Mouse (Mus musculus): ENCODE data around the gene Sigmar1. TPM values are rescaled to one million over a fixed set of nuclear protein-coding genes. Genes with fewer than 3 reads are reported as not detected.

The Sigmar1 gene
- polyA plus RNA-seq, 1 experiment from 2014 or later, result 70.8 TPM

DNA sequence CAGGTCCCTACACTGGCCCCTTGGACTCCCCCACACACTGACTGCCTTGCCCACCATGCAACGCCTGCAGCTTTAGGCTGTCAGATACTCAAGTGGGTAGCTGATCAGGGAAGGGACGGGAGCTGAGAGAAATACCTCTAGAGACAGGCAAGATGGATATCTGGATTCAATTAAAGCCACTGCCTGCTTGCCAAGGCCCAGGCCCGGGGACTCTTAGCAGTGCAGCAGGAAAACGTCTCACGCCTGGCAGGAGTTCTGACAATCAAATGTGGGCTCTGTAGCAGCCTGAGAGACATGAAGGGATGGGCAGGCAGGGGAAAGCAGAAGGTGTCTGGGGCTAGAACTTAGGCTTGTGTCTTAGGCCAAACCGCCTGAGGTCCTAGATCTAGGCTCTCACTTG is 39.1 kb downstream of the Sigmar1 start:
- ATAC-seq (ENCODE audit: low FRiP score) (no peak), DNase-seq (ENCODE audit: low spot score, missing footprints) (peak; percentile 77)
- Histone ChIP-seq H3K4me2 (no peak overlapping the region), H3K9ac (ENCODE audit: low read length) (no peak overlapping the region), H3K4me3 (ENCODE audit: low read depth, low read length) (no peak overlapping the region), H3K27me3 (ENCODE audit: control insufficient read depth, insufficient read depth, low read length) (no peaks in the 10 kb centered on the region), H3K9me3 (ENCODE audit: control insufficient read depth, low read length) (no peaks in the 10 kb centered on the region), H3K4me1 (ENCODE audit: control insufficient read depth, insufficient read depth, low read length) (peaks cover 19% of the 10 kb centered on the region), H3K27ac (ENCODE audit: low read depth, low read length) (no peak overlapping the region), H3K36me3 (ENCODE audit: control insufficient read depth, insufficient read depth, low read length) (peaks cover 11% of the 10 kb centered on the region; the same call in 1 of the 2 replicates)
- 75% methylated on average over 6 of the region's 6 CpGs for WGBS

DNA sequence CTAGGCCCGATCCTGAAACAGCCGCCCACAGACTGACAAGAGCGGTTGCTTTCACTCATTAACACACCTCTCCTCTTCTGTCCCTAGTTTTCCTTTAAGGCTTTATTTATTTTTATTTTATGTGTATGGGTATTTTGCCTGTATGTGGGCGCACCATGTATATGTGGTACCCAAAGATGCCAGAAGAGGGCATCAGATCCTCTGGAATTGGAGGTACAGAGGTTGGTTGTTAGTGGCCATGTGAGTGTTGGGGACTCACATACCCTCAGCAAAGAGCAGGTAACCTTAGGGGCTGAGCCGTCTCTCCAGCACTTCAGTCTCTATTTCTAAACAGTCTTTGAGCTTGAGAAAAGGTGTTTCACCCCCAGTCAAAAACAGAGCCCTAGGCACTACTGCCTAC is 40.4 kb downstream of the Sigmar1 start:
- Histone ChIP-seq H3K27me3 (ENCODE audit: control insufficient read depth, insufficient read depth, low read length) (no peaks in the 10 kb centered on the region), H3K9ac (ENCODE audit: low read length) (no peak overlapping the region), H3K4me3 (ENCODE audit: low read depth, low read length) (no peak overlapping the region), H3K9me3 (ENCODE audit: control insufficient read depth, low read length) (no peaks in the 10 kb centered on the region), H3K36me3 (ENCODE audit: control insufficient read depth, insufficient read depth, low read length) (peaks cover 11% of the 10 kb centered on the region; the same call in 1 of the 2 replicates), H3K27ac (ENCODE audit: low read depth, low read length) (no peak overlapping the region), H3K4me2 (no peak overlapping the region), H3K4me1 (ENCODE audit: control insufficient read depth, insufficient read depth, low read length) (peaks cover 22% of the 10 kb centered on the region)
- WGBS, result 88% methylated on average over 5 of the region's 5 CpGs
- no peak for ATAC-seq (ENCODE audit: low FRiP score)
- DNase-seq (ENCODE audit: low spot score, missing footprints), result peak; percentile 85

GRCm38 (mm10) chr4:41715082-41715481 is 40.9 kb downstream of the Sigmar1 start:
- WGBS, result 81% methylated on average over 8 of the region's 8 CpGs
- H3K36me3 ChIP-seq (ENCODE audit: control insufficient read depth, insufficient read depth, low read length), result peaks cover 11% of the 10 kb centered on the region; the same call in 1 of the 2 replicates
- no peaks in the 10 kb centered on the region for H3K9me3 ChIP-seq (ENCODE audit: control insufficient read depth, low read length)

GRCm38 (mm10) chr4:41714276-41714675 is 41.7 kb downstream of the Sigmar1 start:
- peak overlapping the region; percentile 85 for H3K4me2 ChIP-seq
- ATAC-seq (ENCODE audit: low FRiP score) (no peak), DNase-seq (ENCODE audit: low spot score, missing footprints) (peak; percentile 94)
- 12% methylated on average over 8 of the region's 8 CpGs for WGBS
- no peak overlapping the region; the same call in 1 of the 2 replicates for H3K4me3 ChIP-seq (ENCODE audit: low read depth, low read length)
- no peaks in the 10 kb centered on the region for H3K9me3 ChIP-seq (ENCODE audit: control insufficient read depth, low read length)
- peaks cover 22% of the 10 kb centered on the region for H3K4me1 ChIP-seq (ENCODE audit: control insufficient read depth, insufficient read depth, low read length)
- H3K9ac ChIP-seq (ENCODE audit: low read length), result no peak overlapping the region
- no peak overlapping the region for H3K27ac ChIP-seq (ENCODE audit: low read depth, low read length)
- no peaks in the 10 kb centered on the region for H3K27me3 ChIP-seq (ENCODE audit: control insufficient read depth, insufficient read depth, low read length)
- peaks cover 8% of the 10 kb centered on the region; the same call in 1 of the 2 replicates for H3K36me3 ChIP-seq (ENCODE audit: control insufficient read depth, insufficient read depth, low read length)

More at GRCm38 (mm10) chr4:41715082-41715481, 40.9 kb downstream of the Sigmar1 start:
- H3K27ac ChIP-seq (ENCODE audit: low read depth, low read length), result no peak overlapping the region
- H3K27me3 ChIP-seq (ENCODE audit: control insufficient read depth, insufficient read depth, low read length), result no peaks in the 10 kb centered on the region
- no peak overlapping the region for H3K4me3 ChIP-seq (ENCODE audit: low read depth, low read length)
- no peak overlapping the region for H3K4me2 ChIP-seq
- H3K4me1 ChIP-seq (ENCODE audit: control insufficient read depth, insufficient read depth, low read length), result peaks cover 22% of the 10 kb centered on the region
- ATAC-seq (ENCODE audit: low FRiP score) (no peak), DNase-seq (ENCODE audit: low spot score, missing footprints) (peak; percentile 82)
- H3K9ac ChIP-seq (ENCODE audit: low read length), result no peak overlapping the region

GRCm38 (mm10) chr4:41713197-41714067 is 42.5 kb downstream of the Sigmar1 start, which contains the start of gene Rpp25l:
Gene Rpp25l, minus strand, starts transcription at chr4:41713534.
- ATAC-seq (ENCODE audit: low FRiP score), result peak; percentile 82
- 0 out of 2 replicates have a peak, but pooled peaks cover 3% of the 10 kb centered on the region for H3K36me3 ChIP-seq (ENCODE audit: control insufficient read depth, insufficient read depth, low read length)
- peak within 1 kb of the TSS; percentile 85 for H3K4me2 ChIP-seq
- WGBS, result under 1% methylated on average over 61 of the region's 61 CpGs
- peak within 1 kb of the TSS; percentile 84 for H3K4me3 ChIP-seq (ENCODE audit: low read depth, low read length)
- peak within 1 kb of the TSS; percentile 40; the same call in 1 of the 2 replicates for H3K27ac ChIP-seq (ENCODE audit: low read depth, low read length)
- H3K4me1 ChIP-seq (ENCODE audit: control insufficient read depth, insufficient read depth, low read length), result peaks cover 22% of the 10 kb centered on the region
- H3K9ac ChIP-seq (ENCODE audit: low read length), result peak within 1 kb of the TSS; percentile 97
- DNase-seq (ENCODE audit: low spot score, missing footprints), result peak; percentile 100
- no peaks in the 10 kb centered on the region for H3K9me3 ChIP-seq (ENCODE audit: control insufficient read depth, low read length)
- H3K27me3 ChIP-seq (ENCODE audit: control insufficient read depth, insufficient read depth, low read length), result no peaks in the 10 kb centered on the region

DNA sequence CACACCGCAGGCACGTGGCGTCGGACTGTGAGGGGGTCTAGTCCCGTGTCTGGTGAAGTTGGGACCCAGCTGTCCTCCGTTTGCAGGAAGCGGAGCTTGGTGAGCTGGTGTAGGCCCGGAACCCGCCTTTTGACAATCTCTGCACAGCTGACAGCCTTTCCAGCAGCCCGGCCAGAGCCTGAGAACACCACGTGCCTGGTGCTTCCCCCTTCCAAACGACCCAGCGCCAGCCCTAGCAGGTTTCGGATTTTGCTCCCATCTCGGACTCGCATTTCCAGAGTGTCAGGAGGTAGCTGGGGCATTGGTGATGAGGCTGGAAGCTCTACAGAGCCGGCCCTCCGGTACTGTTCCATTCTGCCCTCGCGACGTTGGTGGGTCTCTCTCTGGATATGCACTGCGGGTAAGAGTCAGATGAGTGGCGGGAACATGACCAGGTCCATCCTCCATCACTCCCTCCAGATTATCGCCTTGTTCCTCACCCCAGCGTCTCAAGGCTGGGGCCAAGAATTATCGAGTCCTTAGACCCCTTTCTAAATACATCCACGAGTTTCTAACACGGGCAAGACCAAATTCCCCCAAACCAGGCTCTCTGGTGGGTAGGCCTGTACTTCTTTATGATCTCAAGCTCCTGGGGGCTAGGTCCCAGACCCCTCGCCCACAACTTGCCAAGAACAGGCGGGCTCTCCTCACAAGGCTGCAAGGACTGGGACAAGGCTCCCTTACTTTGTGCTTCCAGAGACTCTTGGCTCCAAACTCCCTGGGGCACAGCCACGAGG is 43.3 kb downstream of the Sigmar1 start:
- ATAC-seq (ENCODE audit: low FRiP score) (peak; percentile 14; the same call in 1 of the 2 replicates), DNase-seq (ENCODE audit: low spot score, missing footprints) (peak; percentile 91)
- Histone ChIP-seq H3K9ac (ENCODE audit: low read length) (peak overlapping the region; percentile 97), H3K4me3 (ENCODE audit: low read depth, low read length) (peak overlapping the region; percentile 84), H3K27me3 (ENCODE audit: control insufficient read depth, insufficient read depth, low read length) (no peaks in the 10 kb centered on the region), H3K9me3 (ENCODE audit: control insufficient read depth, low read length) (no peaks in the 10 kb centered on the region), H3K4me1 (ENCODE audit: control insufficient read depth, insufficient read depth, low read length) (peaks cover 25% of the 10 kb centered on the region), H3K27ac (ENCODE audit: low read depth, low read length) (peak overlapping the region; percentile 40; the same call in 1 of the 2 replicates), H3K36me3 (ENCODE audit: control insufficient read depth, insufficient read depth, low read length) (0 out of 2 replicates have a peak, but pooled peaks cover 3% of the 10 kb centered on the region), H3K4me2 (peak overlapping the region; percentile 85)
- WGBS, result 45% methylated on average over 31 of the region's 31 CpGs

DNA sequence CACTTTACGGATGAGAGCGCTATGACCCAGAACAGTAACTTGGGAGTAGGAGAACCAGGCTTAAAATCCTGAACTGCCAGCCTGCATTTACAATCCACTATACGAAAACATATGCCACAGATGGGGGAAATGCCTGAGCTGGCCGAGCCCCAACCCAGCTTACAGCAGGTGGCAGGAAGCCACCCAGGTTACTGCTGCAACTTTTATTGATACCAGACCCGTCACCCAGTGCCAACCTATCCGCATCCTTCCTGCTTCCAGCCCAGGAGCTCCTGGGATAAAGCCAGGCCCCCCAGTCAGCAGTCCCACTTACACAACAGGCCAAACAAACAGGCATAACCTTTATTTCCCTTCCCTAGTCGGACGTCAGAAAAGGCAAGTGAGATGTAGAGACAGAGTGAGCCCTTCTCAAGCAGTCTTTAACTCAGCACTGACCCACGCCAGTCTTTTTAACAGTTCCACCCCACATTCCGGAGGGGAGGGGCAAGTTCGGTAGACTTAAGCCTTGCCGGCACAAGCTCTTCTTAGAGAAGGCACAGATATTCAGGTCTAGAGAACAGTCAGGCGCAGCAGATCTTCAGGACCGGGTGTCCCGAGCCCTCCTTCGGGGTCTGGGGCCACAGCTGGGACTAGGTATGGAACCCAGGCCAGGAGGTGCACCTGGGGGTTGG is 44.1 kb downstream of the Sigmar1 start:
- Histone ChIP-seq H3K27ac (ENCODE audit: low read depth, low read length) (no peak overlapping the region), H3K27me3 (ENCODE audit: control insufficient read depth, insufficient read depth, low read length) (no peaks in the 10 kb centered on the region), H3K4me3 (ENCODE audit: low read depth, low read length) (peak overlapping the region; percentile 84), H3K9ac (ENCODE audit: low read length) (peak overlapping the region; percentile 14; the same call in 1 of the 2 replicates), H3K4me2 (peak overlapping the region; percentile 85), H3K9me3 (ENCODE audit: control insufficient read depth, low read length) (no peaks in the 10 kb centered on the region), H3K4me1 (ENCODE audit: control insufficient read depth, insufficient read depth, low read length) (peaks cover 33% of the 10 kb centered on the region), H3K36me3 (ENCODE audit: control insufficient read depth, insufficient read depth, low read length) (no peaks in the 10 kb centered on the region)
- peak; percentile 80 for DNase-seq (ENCODE audit: low spot score, missing footprints)
- 80% methylated on average over 16 of the region's 16 CpGs for WGBS
- no peak for ATAC-seq (ENCODE audit: low FRiP score)

DNA sequence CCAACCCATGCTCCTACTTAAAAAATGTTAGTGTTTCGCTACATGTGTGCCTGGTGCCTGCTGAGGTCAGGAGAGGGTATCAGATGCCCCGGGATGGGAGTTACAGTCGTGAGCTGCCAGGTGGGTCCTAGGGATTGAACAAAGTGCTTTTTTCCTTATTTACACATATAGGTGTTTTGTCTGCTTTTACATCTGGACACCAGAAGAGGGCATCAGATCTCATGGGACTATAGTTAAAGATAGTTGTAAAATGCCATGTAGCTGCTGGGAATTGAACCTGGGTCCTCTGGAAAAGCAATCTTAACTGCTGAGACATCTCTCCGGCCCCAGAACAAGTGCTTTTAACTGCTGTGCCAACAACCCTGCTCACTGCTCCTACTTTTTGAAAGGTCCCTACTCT is 45.7 kb downstream of the Sigmar1 start:
- WGBS, result 69% methylated on average over 4 of the region's 4 CpGs
- no peak for ATAC-seq (ENCODE audit: low FRiP score)
- no peak overlapping the region for H3K9ac ChIP-seq (ENCODE audit: low read length)

More for the DNA sequence above, 45.7 kb downstream of the Sigmar1 start:
- H3K4me1 ChIP-seq (ENCODE audit: control insufficient read depth, insufficient read depth, low read length), result peaks cover 39% of the 10 kb centered on the region
- DNase-seq (ENCODE audit: low spot score, missing footprints), result peak; percentile 44
- peaks cover 2% of the 10 kb centered on the region; the same call in 1 of the 2 replicates for H3K27me3 ChIP-seq (ENCODE audit: control insufficient read depth, insufficient read depth, low read length)
- no peak overlapping the region for H3K27ac ChIP-seq (ENCODE audit: low read depth, low read length)
- H3K9me3 ChIP-seq (ENCODE audit: control insufficient read depth, low read length), result no peaks in the 10 kb centered on the region
- no peak overlapping the region for H3K4me2 ChIP-seq
- H3K36me3 ChIP-seq (ENCODE audit: control insufficient read depth, insufficient read depth, low read length), result no peaks in the 10 kb centered on the region
- H3K4me3 ChIP-seq (ENCODE audit: low read depth, low read length), result no peak overlapping the region
